Mouse (Mus musculus) embryonic facial prominence, embryonic 11.5 days (tissue): ENCODE measurements around the gene Gpr3. TPM values are rescaled to one million over a fixed set of nuclear protein-coding genes. Genes with fewer than 3 reads are reported as not detected.
A peak's percentile ranks its signal among the peaks of the same experiment; 100 is the strongest.

ENCODE experiments used
- ATAC-seq: fragments of 200-750 bp; cut with Nextera tagmentation; replicated peaks from 2 replicates; pipeline ENCODE4 v1.8.0; 2017; ENCODE audit warnings: low read depth; ENCODE audit not compliant: insufficient number of reproducible peaks, low FRiP score, low TSS enrichment
- DNase-seq: peaks from one replicate; pipeline ENCODE4 v3.0.0-alpha.2; 2015; ENCODE audit warnings: low spot score
- H3K27ac ChIP-seq: fragments of 300-500 bp; sonication (generic); replicated peaks from 2 replicates; pipeline ENCODE4 v1.5.1; 2014; ENCODE audit warnings: mild to moderate bottlenecking, low read depth, low read length, control low read depth
- H3K27me3 ChIP-seq: fragments of 300-500 bp; sonication (generic); 2 replicates; pipeline ENCODE4 v1.6.1; 2014; ENCODE audit warnings: mild to moderate bottlenecking, low read length, moderate library complexity, mixed read lengths; ENCODE audit not compliant: control insufficient read depth, insufficient read depth
- H3K36me3 ChIP-seq: fragments of 300-500 bp; sonication (generic); replicated peaks from 2 replicates; pipeline ENCODE4 v1.6.1; 2014; ENCODE audit warnings: low read depth, mild to moderate bottlenecking, low read length, moderate library complexity, mixed read lengths; ENCODE audit not compliant: control insufficient read depth, insufficient read depth
- H3K4me1 ChIP-seq: fragments of 300-500 bp; sonication (generic); 2 replicates; pipeline ENCODE4 v1.6.1; 2014; ENCODE audit warnings: low read length, mixed read lengths; ENCODE audit not compliant: control insufficient read depth, insufficient read depth
- H3K4me2 ChIP-seq: fragments of 300-500 bp; sonication (generic); 2 replicates; pipeline ENCODE4 v1.6.1; 2014; ENCODE audit warnings: low read depth, mild to moderate bottlenecking, control low read depth, low read length, moderate library complexity
- H3K4me3 ChIP-seq: fragments of 300-500 bp; sonication (generic); 2 replicates; pipeline ENCODE4 v1.5.1; 2014; ENCODE audit warnings: low read depth, low read length, control low read depth
- H3K9ac ChIP-seq: fragments of 300-500 bp; sonication (generic); replicated peaks from 2 replicates; pipeline ENCODE4 v1.6.1; 2014; ENCODE audit warnings: mild to moderate bottlenecking, control low read depth, low read length
- H3K9me3 ChIP-seq: fragments of 300-500 bp; sonication (generic); replicated peaks from 2 replicates; pipeline ENCODE4 v1.6.1; 2016; ENCODE audit warnings: mild to moderate bottlenecking, low read length, inconsistent platforms, mixed read lengths; ENCODE audit not compliant: control insufficient read depth
- WGBS: fragments of 180-500 bp; shearing (Covaris S2); extraction: QIAGEN DNeasy Blood & Tissue Kit; methylation state at CpG from one replicate; pipeline ENCODE4 v1.1.7; 2014; 5-methylcytosine and 5-hydroxymethylcytosine counted together
- polyA plus RNA-seq: library from polyadenylated mRNA; unstranded; fragments of >200 nt; fragmentation: Nextera tagmentation; extraction: Ambion mirVana; gene quantifications from 2 replicates; pipeline ENCODE4 v1.2.1, GENCODE M21; 2014

Gene Gpr3
- polyA plus RNA-seq, 1 experiment from 2014 or later = 0.48 TPM

DNA sequence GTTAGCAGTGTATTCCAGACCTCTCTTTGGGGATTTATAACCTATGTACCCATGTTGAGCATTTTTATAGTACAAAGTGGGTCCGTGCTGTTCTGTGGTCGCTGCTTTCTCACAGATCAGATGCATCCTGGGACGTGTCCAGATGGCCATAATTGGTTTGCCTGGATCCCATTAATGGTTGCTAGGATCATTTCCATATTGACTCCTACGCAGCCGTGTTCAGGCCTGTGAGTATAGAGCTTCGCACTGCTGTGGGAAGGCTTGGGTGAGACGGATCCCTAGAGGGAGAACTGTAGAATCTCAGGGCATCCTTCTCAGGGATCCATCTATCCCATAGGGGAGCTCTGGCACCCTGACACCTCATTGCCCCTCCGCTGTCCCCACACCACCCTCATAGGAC is 17.2 kb upstream of the Gpr3 start:
- no peak overlapping the region for H3K27ac ChIP-seq
- ATAC-seq = peak; percentile 35; the same call in 1 of the 2 replicates
- 46% methylated on average over 8 of the region's 8 CpGs for WGBS

GRCm38 (mm10) chr4:133227636-133228035 is 15.3 kb upstream of the Gpr3 start:
- 52% methylated on average over 8 of the region's 8 CpGs for WGBS

More for the DNA sequence above, 17.2 kb upstream of the Gpr3 start:
- Histone ChIP-seq H3K9ac (no peak overlapping the region), H3K4me2 (no peak overlapping the region), H3K27me3 (no peaks in the 10 kb centered on the region), H3K4me3 (no peak overlapping the region), H3K36me3 (no peaks in the 10 kb centered on the region), H3K9me3 (no peaks in the 10 kb centered on the region), H3K4me1 (no peaks in the 10 kb centered on the region)
- DNase-seq = peak; percentile 74

GRCm38 (mm10) chr4:133226073-133226472 is 13.7 kb upstream of the Gpr3 start:
- ATAC-seq = no peak
- Histone ChIP-seq H3K27ac (no peak overlapping the region), H3K9ac (no peak overlapping the region)

More at GRCm38 (mm10) chr4:133227636-133228035, 15.3 kb upstream of the Gpr3 start:
- DNase-seq (peak; percentile 55), ATAC-seq (no peak)
- no peak overlapping the region for H3K4me3 ChIP-seq
- no peaks in the 10 kb centered on the region for H3K9me3 ChIP-seq
- no peak overlapping the region for H3K9ac ChIP-seq
- H3K4me2 ChIP-seq = no peak overlapping the region
- H3K36me3 ChIP-seq = no peaks in the 10 kb centered on the region
- no peaks in the 10 kb centered on the region for H3K27me3 ChIP-seq
- H3K4me1 ChIP-seq = no peaks in the 10 kb centered on the region
- H3K27ac ChIP-seq = no peak overlapping the region

GRCm38 (mm10) chr4:133223875-133224274 is 11.5 kb upstream of the Gpr3 start:
- H3K27me3 ChIP-seq = peaks cover 4% of the 10 kb centered on the region; the same call in 1 of the 2 replicates
- WGBS = 44% methylated on average over 5 of the region's 5 CpGs
- DNase-seq (no peak), ATAC-seq (no peak)
- no peaks in the 10 kb centered on the region for H3K4me1 ChIP-seq
- H3K27ac ChIP-seq = no peak overlapping the region
- H3K9me3 ChIP-seq = no peaks in the 10 kb centered on the region
- H3K36me3 ChIP-seq = no peaks in the 10 kb centered on the region
- H3K4me3 ChIP-seq = no peak overlapping the region
- peak overlapping the region; percentile 7; the same call in 1 of the 2 replicates for H3K9ac ChIP-seq
- H3K4me2 ChIP-seq = no peak overlapping the region

More at GRCm38 (mm10) chr4:133226073-133226472, 13.7 kb upstream of the Gpr3 start:
- H3K4me2 ChIP-seq = no peak overlapping the region
- WGBS = 61% methylated on average over 10 of the region's 10 CpGs
- no peak overlapping the region for H3K4me3 ChIP-seq
- peaks cover 4% of the 10 kb centered on the region; the same call in 1 of the 2 replicates for H3K27me3 ChIP-seq
- H3K9me3 ChIP-seq = no peaks in the 10 kb centered on the region
- no peak for DNase-seq
- H3K4me1 ChIP-seq = no peaks in the 10 kb centered on the region
- H3K36me3 ChIP-seq = no peaks in the 10 kb centered on the region

DNA sequence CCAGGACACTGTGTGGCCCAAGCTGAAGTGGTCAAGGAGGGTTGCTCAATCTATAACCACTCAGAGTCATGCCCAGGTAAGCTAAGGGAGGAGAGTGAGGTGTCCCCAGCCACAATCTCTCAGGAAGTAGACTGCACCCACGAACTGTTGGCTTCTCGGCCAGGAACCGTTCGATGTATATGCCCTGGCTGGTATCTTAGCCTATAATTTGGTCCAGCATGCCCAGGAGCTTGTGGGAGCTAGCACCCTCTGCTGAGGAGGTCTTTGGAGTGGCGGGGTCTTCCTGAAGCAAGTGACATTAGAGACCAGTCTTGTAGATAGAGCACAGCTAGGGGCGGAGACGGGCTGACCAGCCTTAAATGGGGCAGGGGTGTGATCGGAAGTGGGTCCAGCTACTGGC is 9.4 kb upstream of the Gpr3 start:
- 82% methylated on average over 8 of the region's 8 CpGs for WGBS
- Histone ChIP-seq H3K9ac (no peak overlapping the region), H3K4me3 (no peak overlapping the region), H3K9me3 (no peaks in the 10 kb centered on the region), H3K27me3 (peaks cover 4% of the 10 kb centered on the region; the same call in 1 of the 2 replicates), H3K36me3 (no peaks in the 10 kb centered on the region), H3K4me1 (no peaks in the 10 kb centered on the region), H3K27ac (no peak overlapping the region), H3K4me2 (no peak overlapping the region)
- ATAC-seq (no peak), DNase-seq (no peak)

GRCm38 (mm10) chr4:133220656-133221055 is 8.3 kb upstream of the Gpr3 start:
- Histone ChIP-seq H3K4me2 (peak overlapping the region; percentile 49), H3K36me3 (no peaks in the 10 kb centered on the region), H3K9ac (peak overlapping the region; percentile 7; the same call in 1 of the 2 replicates), H3K4me3 (peak overlapping the region; percentile 26), H3K4me1 (no peaks in the 10 kb centered on the region), H3K27ac (no peak overlapping the region), H3K27me3 (peaks cover 4% of the 10 kb centered on the region; the same call in 1 of the 2 replicates), H3K9me3 (no peaks in the 10 kb centered on the region)
- DNase-seq (peak; percentile 65), ATAC-seq (no peak)
- WGBS = under 1% methylated on average over 25 of the region's 25 CpGs

DNA sequence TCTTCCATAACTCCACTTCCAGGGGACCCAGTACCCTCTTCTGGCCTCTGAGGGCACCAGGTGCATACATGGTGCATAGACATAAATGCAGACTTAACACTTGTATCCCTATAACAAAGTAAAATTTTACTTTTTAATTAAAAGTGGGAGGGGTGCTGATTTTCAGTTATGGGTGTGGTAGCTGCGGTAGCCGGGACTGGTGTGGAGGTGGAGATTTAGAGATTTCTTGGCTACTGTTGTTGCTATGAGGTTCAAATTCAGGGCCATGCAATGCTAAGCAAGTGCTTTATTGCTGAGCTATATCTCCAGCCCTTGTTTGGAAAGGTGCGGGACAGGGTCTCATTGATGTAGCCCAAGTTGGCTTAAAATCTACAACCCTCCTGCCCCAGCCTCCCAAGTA is 6.4 kb upstream of the Gpr3 start:
- ATAC-seq = no peak
- no peak for DNase-seq
- Histone ChIP-seq H3K4me1 (0 out of 2 replicates have a peak, but pooled peaks cover under 1% of the 10 kb centered on the region), H3K36me3 (no peaks in the 10 kb centered on the region), H3K4me3 (no peak overlapping the region), H3K9ac (no peak overlapping the region), H3K4me2 (no peak overlapping the region), H3K9me3 (no peaks in the 10 kb centered on the region), H3K27ac (no peak overlapping the region), H3K27me3 (peaks cover 8% of the 10 kb centered on the region)
- 86% methylated on average over 3 of the region's 3 CpGs for WGBS

DNA sequence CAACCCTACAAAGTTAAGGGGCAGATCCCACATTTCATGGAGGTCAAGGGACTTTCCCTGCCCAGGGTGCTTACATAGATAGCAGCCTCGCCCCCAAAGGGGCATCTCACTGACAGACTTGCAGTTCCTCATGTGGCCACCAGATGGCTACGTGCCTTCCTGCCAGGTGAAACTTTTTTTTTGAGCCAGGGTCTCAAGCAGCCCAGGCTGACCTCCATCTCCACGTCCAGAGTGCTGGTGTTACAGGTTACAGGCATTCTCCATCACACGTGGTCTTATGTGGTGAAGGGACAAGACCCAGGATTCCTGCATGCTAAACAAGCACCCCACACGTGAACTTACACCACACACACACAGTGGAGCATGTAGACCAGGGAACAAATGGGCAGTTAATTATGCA is 5.3 kb upstream of the Gpr3 start:
- ATAC-seq = no peak; the same call in 1 of the 2 replicates
- 0% methylated on average over 5 of the region's 5 CpGs for WGBS

More for the DNA sequence above, 5.3 kb upstream of the Gpr3 start:
- Histone ChIP-seq H3K9ac (no peak overlapping the region), H3K4me3 (no peak overlapping the region), H3K4me1 (peaks cover 9% of the 10 kb centered on the region; the same call in 1 of the 2 replicates), H3K4me2 (no peak overlapping the region), H3K9me3 (no peaks in the 10 kb centered on the region), H3K27ac (no peak overlapping the region), H3K36me3 (no peaks in the 10 kb centered on the region), H3K27me3 (peaks cover 16% of the 10 kb centered on the region)
- DNase-seq = peak; percentile 88
